Mouse (Mus musculus) hindbrain, embryonic 15.5 days (tissue): ENCODE data around the gene Rps4x. TPM values are rescaled to one million over a fixed set of nuclear protein-coding genes. Genes with fewer than 3 reads are reported as not detected.

Experiments
- ATAC-seq: fragments of 200-750 bp; cut with Nextera tagmentation; 2 replicates; pipeline ENCODE4 v1.8.0; 2017; ENCODE audit warnings: low read depth, moderate number of reproducible peaks, moderate TSS enrichment; ENCODE audit not compliant: low FRiP score
- H3K27ac ChIP-seq: fragments of 300-500 bp; sonication (generic); replicated peaks from 2 replicates; pipeline ENCODE4 v1.5.1; 2015; ENCODE audit warnings: mild to moderate bottlenecking, inconsistent platforms
- H3K27me3 ChIP-seq: fragments of 300-500 bp; sonication (generic); 2 replicates; pipeline ENCODE4 v1.6.1; 2015; ENCODE audit warnings: control low read depth, inconsistent platforms
- H3K36me3 ChIP-seq: fragments of 300-500 bp; sonication (generic); 2 replicates; pipeline ENCODE4 v1.6.1; 2015; ENCODE audit warnings: control low read depth, inconsistent platforms
- H3K4me1 ChIP-seq: fragments of 300-500 bp; sonication (generic); replicated peaks from 2 replicates; pipeline ENCODE4 v1.6.1; 2015; ENCODE audit warnings: control low read depth, inconsistent platforms
- H3K4me2 ChIP-seq: fragments of 300-500 bp; sonication (generic); 2 replicates; pipeline ENCODE4 v1.6.1; 2015; ENCODE audit warnings: moderate library complexity, mild to moderate bottlenecking, inconsistent platforms
- H3K4me3 ChIP-seq: fragments of 300-500 bp; sonication (generic); 2 replicates; pipeline ENCODE4 v1.5.1; 2015; ENCODE audit warnings: mild to moderate bottlenecking, inconsistent platforms
- H3K9ac ChIP-seq: fragments of 300-500 bp; sonication (generic); 2 replicates; pipeline ENCODE4 v1.6.1; 2015; ENCODE audit warnings: inconsistent platforms
- H3K9me3 ChIP-seq: fragments of 300-500 bp; sonication (generic); 2 replicates; pipeline ENCODE4 v1.6.1; 2016; ENCODE audit warnings: control low read depth, inconsistent platforms
- WGBS: fragments of 180-500 bp; shearing (Covaris S2); methylation state at CpG from one replicate; pipeline ENCODE4 v1.1.7; 2015; 5-methylcytosine and 5-hydroxymethylcytosine counted together
- polyA plus RNA-seq: library from polyadenylated mRNA; unstranded; fragments of >200 nt; fragmentation: Nextera tagmentation; extraction: Ambion mirVana; gene quantifications from 2 replicates; pipeline ENCODE4 v1.2.1, GENCODE M21; 2015

Gene Rps4x
- polyA plus RNA-seq, 1 experiment from 2014 or later, result 350 TPM

DNA sequence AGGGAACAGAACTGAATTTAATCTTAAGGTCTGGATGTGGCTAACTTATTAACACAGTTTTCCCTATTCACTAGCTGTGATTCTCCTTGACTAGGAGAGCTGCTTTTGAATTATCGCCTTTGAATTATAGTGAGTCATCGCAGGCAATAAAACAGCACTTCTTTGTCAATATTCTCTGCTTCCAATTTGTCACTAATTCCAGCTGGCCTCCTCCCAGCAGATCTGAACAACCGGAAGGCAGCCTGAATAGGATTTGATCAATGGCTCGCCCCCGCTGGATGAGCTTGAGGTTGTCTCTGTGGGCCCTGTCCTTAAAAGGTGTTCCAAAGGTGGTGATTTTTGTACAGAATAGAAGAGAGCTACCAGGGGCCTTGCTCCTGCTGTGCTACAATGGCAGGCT lies 22.7 kb downstream of the Rps4x start:
- Histone ChIP-seq H3K4me3 (no peak overlapping the region), H3K27me3 (no peaks in the 10 kb centered on the region), H3K4me2 (no peak overlapping the region), H3K9ac (no peak overlapping the region), H3K27ac (0 out of 2 replicates have a peak overlapping the region, but pooled peaks have one; percentile 30), H3K9me3 (no peaks in the 10 kb centered on the region), H3K4me1 (peaks cover 7% of the 10 kb centered on the region), H3K36me3 (no peaks in the 10 kb centered on the region)
- WGBS, result 36% methylated on average over 5 of the region's 5 CpGs
- ATAC-seq, result no peak

DNA sequence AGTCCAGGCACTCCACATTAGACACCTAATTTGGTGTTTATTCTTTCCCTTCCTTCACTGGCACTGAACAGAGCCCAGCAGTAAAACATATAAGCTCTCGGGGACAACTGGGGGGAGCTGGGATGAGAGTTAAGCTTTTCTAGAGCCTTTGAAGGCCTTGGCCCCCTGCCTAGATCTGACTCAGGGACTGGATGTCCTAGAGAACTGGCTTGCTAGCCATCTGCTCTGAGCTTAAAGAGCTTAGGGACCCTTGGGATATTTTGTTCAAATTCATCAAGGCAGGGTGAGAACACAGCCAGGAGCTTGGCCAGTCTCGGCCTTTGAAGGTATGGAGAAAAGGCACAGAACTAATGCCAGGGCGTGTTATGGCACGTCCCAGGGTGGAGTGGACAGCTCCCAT lies 25.7 kb downstream of the Rps4x start:
- Histone ChIP-seq H3K4me2 (no peak overlapping the region), H3K9ac (no peak overlapping the region), H3K36me3 (no peaks in the 10 kb centered on the region), H3K9me3 (no peaks in the 10 kb centered on the region), H3K27ac (no peak overlapping the region), H3K27me3 (no peaks in the 10 kb centered on the region), H3K4me1 (peaks cover 7% of the 10 kb centered on the region), H3K4me3 (no peak overlapping the region)
- ATAC-seq, result no peak
- 73% methylated on average over 4 of the region's 4 CpGs for WGBS

DNA sequence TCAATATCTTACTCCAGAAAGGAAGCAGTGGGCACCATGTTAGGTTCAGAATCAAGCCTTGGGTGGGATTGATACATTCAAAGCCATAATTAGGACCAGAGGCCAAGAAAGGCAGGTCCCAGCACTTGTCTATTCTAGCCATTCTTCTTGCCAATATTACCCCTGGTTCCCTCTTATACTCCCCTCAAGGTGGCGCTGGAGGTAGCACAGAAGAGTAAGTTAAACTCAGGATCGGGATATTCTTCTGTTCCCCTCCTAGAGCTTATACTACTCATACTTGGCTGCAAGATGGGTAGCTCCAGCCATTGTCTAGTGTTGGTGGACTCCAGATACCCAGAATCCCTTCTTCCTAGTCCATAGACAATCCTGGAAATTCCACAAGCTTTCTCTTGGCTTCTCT lies 26.1 kb downstream of the Rps4x start:
- Histone ChIP-seq H3K36me3 (no peaks in the 10 kb centered on the region), H3K9ac (no peak overlapping the region), H3K4me1 (peaks cover 7% of the 10 kb centered on the region), H3K4me3 (no peak overlapping the region), H3K9me3 (no peaks in the 10 kb centered on the region), H3K27ac (no peak overlapping the region), H3K4me2 (no peak overlapping the region), H3K27me3 (no peaks in the 10 kb centered on the region)
- no peak for ATAC-seq
- WGBS, result 52% methylated on average over 2 of the region's 2 CpGs

DNA sequence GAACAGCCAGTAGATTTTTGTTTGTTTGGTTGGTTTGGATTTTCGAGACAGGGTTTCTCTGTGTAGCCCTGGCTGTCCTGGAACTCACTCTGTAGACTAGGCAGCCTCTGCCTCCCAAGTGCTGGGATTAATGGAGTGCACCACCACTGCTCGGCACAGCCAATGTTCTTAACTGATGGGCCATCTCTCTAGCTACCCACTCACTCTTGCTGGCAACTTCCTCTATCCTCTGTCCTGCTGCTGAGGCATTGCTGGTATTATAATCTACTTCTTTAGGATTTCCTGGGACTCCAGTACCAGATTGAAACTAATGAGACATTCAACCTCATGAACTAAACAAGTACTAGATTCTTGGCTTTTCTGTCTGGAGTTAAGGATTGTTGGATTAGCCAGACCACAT lies 28.7 kb downstream of the Rps4x start:
- H3K9ac ChIP-seq, result no peak overlapping the region
- 78% methylated on average over 2 of the region's 2 CpGs for WGBS
- no peaks in the 10 kb centered on the region for H3K4me1 ChIP-seq
- no peaks in the 10 kb centered on the region for H3K27me3 ChIP-seq
- no peak overlapping the region for H3K4me2 ChIP-seq
- H3K27ac ChIP-seq, result no peak overlapping the region
- H3K4me3 ChIP-seq, result no peak overlapping the region
- no peaks in the 10 kb centered on the region for H3K36me3 ChIP-seq
- H3K9me3 ChIP-seq, result no peaks in the 10 kb centered on the region
- ATAC-seq, result no peak

DNA sequence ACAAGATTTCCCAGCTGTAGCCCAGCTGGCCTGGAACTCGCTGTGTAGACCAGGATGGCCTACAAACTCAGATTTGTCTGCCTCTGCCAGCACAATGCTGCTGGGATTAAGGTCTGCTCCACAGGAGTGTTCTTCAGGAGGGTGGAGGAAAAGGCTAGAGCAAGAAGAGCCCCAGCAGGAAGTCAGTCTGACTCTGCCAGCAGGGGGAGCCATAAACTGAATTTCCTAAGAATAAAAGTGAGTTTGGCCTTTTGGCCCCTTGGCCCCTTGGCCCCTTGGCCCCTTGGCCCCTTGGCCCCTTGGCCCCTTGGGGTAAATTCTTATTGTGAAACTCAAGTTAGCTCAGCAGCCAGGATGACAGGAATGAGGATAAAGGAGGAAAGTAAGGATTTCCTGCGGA lies 29.4 kb downstream of the Rps4x start:
- Histone ChIP-seq H3K9me3 (no peaks in the 10 kb centered on the region), H3K4me3 (no peak overlapping the region), H3K4me1 (no peaks in the 10 kb centered on the region), H3K36me3 (no peaks in the 10 kb centered on the region), H3K27ac (no peak overlapping the region), H3K4me2 (no peak overlapping the region), H3K9ac (no peak overlapping the region), H3K27me3 (no peaks in the 10 kb centered on the region)
- WGBS, result 43% methylated on average over 2 of the region's 2 CpGs
- ATAC-seq, result no peak

DNA sequence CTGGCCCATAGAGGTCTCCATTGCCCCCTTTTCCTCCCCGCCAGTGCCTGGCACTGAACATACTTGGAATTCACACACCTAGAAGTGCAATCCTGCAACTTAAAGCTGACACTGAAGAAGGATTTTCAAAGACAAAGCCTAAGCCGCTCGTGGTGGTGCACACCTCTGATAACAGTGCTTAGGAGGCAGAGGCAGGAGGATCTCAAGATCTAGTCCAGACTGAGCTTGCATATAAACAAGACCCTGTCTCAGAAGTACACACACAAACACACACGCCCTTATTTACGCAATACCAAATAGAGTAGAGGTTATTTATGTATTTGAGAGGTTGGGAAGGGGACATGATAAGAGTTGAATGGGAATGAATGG lies 31.8 kb downstream of the Rps4x start:
- Histone ChIP-seq H3K4me3 (peak overlapping the region; percentile 47), H3K4me1 (no peaks in the 10 kb centered on the region), H3K9me3 (no peaks in the 10 kb centered on the region), H3K27me3 (no peaks in the 10 kb centered on the region), H3K27ac (peak overlapping the region; percentile 72), H3K36me3 (no peaks in the 10 kb centered on the region), H3K9ac (peak overlapping the region; percentile 37; the same call in 1 of the 2 replicates), H3K4me2 (peak overlapping the region; percentile 45)
- 49% methylated on average over 5 of the region's 5 CpGs for WGBS
- ATAC-seq, result no peak

DNA sequence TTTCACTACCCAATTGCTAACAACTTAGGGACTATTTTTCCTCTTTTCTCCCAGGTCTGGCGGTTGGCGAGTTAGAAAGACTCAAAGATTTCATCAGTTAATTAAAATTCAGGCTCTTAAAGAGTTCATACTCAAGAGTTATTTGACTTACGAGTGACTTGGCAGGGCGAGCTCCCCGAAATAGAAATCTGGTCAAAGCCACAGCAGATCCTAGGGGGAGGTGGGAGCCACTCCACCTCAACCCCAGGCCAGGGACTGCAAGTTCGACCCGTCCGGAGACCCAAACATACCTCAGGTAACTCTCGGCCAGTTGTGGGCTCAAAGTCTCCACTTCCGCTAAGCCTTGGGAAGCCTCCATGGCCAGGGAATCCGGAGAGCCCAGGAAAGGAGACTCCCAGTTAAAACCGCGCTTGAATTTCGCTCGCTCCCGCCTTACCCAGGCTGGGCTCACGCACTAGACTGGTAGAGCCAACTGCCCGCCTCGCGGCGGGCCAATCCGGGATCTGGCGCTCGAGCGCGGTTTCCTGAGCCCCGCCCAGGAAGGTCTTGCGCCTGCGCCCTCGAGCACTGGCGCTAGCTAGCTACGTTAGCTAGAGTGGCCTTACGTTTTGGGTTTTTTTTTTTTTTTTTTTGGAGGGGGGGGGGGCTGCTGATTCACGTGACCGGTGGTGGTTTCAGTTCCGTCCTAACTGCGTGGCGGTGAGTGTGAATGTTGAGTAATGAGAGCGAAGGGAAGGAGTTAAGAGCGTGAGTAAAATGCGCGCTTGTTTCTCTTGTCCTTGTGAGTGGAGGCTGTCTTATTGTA lies 32.4 kb downstream of the Rps4x start, which contains the start of gene Ercc6l:
Ercc6l (minus strand) TSS at position 474 of the 805 bp plus-strand sequence.
- H3K4me1 ChIP-seq, result no peaks in the 10 kb centered on the region
- ATAC-seq, result peak; percentile 99
- no peaks in the 10 kb centered on the region for H3K9me3 ChIP-seq
- no peaks in the 10 kb centered on the region for H3K27me3 ChIP-seq
- H3K9ac ChIP-seq, result peak within 1 kb of the TSS; percentile 37; the same call in 1 of the 2 replicates
- WGBS, result 17% methylated on average over 42 of the region's 42 CpGs
- H3K27ac ChIP-seq, result peak within 1 kb of the TSS; percentile 72
- H3K36me3 ChIP-seq, result no peaks in the 10 kb centered on the region
- peak within 1 kb of the TSS; percentile 68 for H3K4me2 ChIP-seq
- peak within 1 kb of the TSS; percentile 47 for H3K4me3 ChIP-seq

DNA sequence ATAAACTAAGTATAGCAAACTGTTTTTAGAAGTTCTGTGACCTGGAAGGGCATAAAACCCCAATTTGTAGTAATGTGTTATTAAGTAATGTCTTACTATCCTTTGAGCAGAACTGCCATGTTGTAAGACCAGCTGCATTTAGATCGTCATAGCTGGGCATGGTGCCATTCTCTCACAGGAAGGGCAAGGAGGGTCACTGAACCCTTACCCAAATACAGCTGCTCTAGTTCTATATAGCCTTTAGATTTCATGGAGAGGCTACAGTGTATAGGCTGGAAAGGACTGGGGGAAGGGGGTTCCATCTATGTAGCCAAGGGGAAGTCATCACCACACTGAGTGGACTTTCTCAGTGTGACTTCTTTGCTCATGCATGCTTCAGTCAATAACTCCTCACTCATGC lies 48.0 kb downstream of the Rps4x start:
- Histone ChIP-seq H3K27me3 (no peaks in the 10 kb centered on the region), H3K36me3 (no peaks in the 10 kb centered on the region), H3K4me1 (no peaks in the 10 kb centered on the region), H3K4me3 (no peak overlapping the region), H3K4me2 (no peak overlapping the region), H3K9ac (no peak overlapping the region), H3K27ac (no peak overlapping the region), H3K9me3 (no peaks in the 10 kb centered on the region)
- 88% methylated on average over 1 of the region's 1 CpGs for WGBS
- ATAC-seq, result no peak

Other genes with a start within 250 kb of the Rps4x start
- 5.3 and 8.2 TPM in 2 replicates for gene Rtl5, start 118.1 kb downstream of the Rps4x start, polyA plus RNA-seq
- gene Pin4, start 69.9 kb downstream of the Rps4x start, polyA plus RNA-seq, result 52.9 and 65.0 TPM in 2 replicates
- 2.0 and 2.3 TPM in 2 replicates for gene Ercc6l, start 32.3 kb downstream of the Rps4x start, polyA plus RNA-seq
- 14.0 and 16.7 TPM in 2 replicates for gene Cited1, start 62.8 kb upstream of the Rps4x start, polyA plus RNA-seq